Mouse (Mus musculus) G1E (cell line): Measurements from ENCODE around the gene Snapc4.

ENCODE experiments used
- CTCF ChIP-seq: IDR thresholded peaks from 2 replicates; pipeline ENCODE4 v1.5.1; 2012; ENCODE audit warnings: low read depth, low read length, inconsistent platforms, mixed read lengths
- GATA1 ChIP-seq: IDR thresholded peaks from 2 replicates; pipeline ENCODE4 v1.6.1; 2012; ENCODE audit warnings: borderline replicate concordance, low read length, inconsistent platforms, mixed read lengths
- POLR2AphosphoS5 ChIP-seq: IDR thresholded peaks from 2 replicates; pipeline ENCODE4 v1.6.1; 2012; ENCODE audit warnings: low read depth, low read length, inconsistent platforms; ENCODE audit not compliant: insufficient replicate concordance
- TAL1 ChIP-seq: conservative IDR thresholded peaks from 2 replicates; pipeline ENCODE4 v1.6.1; 2012; ENCODE audit warnings: low read depth, low read length, inconsistent platforms, mixed read lengths

DNA sequence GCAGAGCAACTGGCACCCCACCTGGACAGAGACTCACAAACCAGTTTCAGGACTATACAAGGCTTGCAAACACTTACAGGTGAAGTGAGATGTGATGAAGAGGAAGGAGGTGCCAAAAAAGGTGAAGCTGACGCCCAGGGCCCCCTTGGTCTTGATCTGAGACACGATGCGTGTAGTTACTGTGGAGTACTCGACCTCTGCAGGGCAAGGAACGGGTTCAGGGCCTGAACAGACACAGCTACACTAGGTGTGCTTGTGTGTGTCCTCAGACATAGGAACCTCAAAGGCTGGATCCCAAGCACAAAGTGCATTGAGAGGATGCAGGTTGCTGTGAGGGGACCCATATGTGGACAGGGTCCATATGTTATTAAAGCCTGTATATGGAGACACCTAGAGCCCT, 19.8 kb upstream of the Snapc4 start:
- TF ChIP-seq CTCF (no peak), GATA1 (no peak), TAL1 (no peak), POLR2AphosphoS5 (no peak)
